Mouse (Mus musculus) brain, embryonic 14.5 days (tissue): ENCODE measurements around the gene Frmd6.

Experiments used
- CTCF ChIP-seq: fragments of 200-500 bp; IDR thresholded peaks from 2 replicates; pipeline ENCODE4 v1.5.1; 2012; ENCODE audit warnings: inconsistent platforms, mild to moderate bottlenecking, moderate library complexity, borderline replicate concordance; ENCODE audit not compliant: insufficient read depth, insufficient read length; ENCODE audit errors: extremely low read depth
- POLR2A ChIP-seq: fragments of 200-500 bp; IDR thresholded peaks from 2 replicates; pipeline ENCODE4 v1.6.1; 2012; ENCODE audit warnings: mild to moderate bottlenecking, inconsistent platforms, borderline replicate concordance; ENCODE audit not compliant: poor library complexity, insufficient read depth, insufficient read length, severe bottlenecking; ENCODE audit errors: extremely low read depth

DNA sequence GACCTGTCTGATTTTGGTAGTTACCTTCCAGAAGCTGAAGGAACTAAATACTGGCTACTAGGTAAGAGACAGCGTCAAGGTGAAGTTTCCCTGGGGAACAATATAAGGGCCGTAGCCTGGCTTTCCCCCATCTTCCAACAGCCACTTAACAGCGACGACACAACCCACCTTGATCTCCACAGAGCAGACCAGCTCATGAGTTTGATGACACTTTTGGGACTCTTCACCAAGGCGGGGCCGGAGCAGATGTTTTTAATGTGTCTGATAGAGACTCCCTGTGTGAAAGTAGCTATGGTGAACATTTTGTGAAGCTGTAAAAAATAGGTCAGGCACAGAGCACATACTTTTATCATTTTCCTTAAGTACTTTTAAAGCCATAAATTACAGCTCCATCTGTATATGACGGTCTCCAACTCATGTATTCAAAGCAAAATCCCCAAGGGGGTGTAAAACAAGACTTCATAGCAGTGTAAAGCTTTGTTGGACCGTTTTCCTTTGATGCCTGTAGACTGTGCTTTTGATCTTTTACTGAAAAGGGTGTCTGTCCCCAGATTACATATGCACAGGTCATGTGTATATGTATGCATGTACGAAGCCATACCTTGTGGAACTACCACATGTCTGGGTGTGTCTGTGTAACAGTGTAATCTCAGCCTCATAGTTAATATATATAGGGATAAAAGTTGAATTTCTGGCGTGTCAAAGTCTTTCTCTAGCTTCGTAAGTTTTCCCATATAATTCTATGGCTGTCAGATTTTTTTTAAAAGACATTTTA lies 24.4 kb downstream of the Frmd6 start:
- no peak for TF ChIP-seq CTCF
- no peak for TF ChIP-seq POLR2A
